Mouse (Mus musculus) kidney, embryonic 16.5 days (tissue): Measurements from ENCODE around the gene Ms4a10. TPM values are rescaled to one million over a fixed set of nuclear protein-coding genes. Genes with fewer than 3 reads are reported as not detected.

Source experiments
- ATAC-seq: fragments of 200-750 bp; cut with Nextera tagmentation; 2 replicates; pipeline ENCODE4 v1.8.0; 2017; ENCODE audit warnings: moderate TSS enrichment; ENCODE audit not compliant: low FRiP score, low TSS enrichment
- H3K27ac ChIP-seq: fragments of 300-500 bp; sonication (generic); 2 replicates; pipeline ENCODE4 v1.5.1; 2014; ENCODE audit warnings: low read length
- H3K27me3 ChIP-seq: fragments of 300-500 bp; sonication (generic); 2 replicates; pipeline ENCODE4 v1.6.1; 2014; ENCODE audit warnings: low read length, control low read depth, mixed read lengths; ENCODE audit not compliant: insufficient read depth
- H3K36me3 ChIP-seq: fragments of 300-500 bp; sonication (generic); 2 replicates; pipeline ENCODE4 v1.6.1; 2014; ENCODE audit warnings: low read length, control low read depth, mixed read lengths; ENCODE audit not compliant: insufficient read depth
- H3K4me1 ChIP-seq: fragments of 300-500 bp; sonication (generic); 2 replicates; pipeline ENCODE4 v1.6.1; 2014; ENCODE audit warnings: low read length, control low read depth, mixed read lengths; ENCODE audit not compliant: insufficient read depth
- H3K4me2 ChIP-seq: fragments of 300-500 bp; sonication (generic); replicated peaks from 2 replicates; pipeline ENCODE4 v1.6.1; 2014; ENCODE audit warnings: low read depth, low read length
- H3K4me3 ChIP-seq: fragments of 300-500 bp; sonication (generic); 2 replicates; pipeline ENCODE4 v1.5.1; 2014; ENCODE audit warnings: mild to moderate bottlenecking, low read length
- H3K9ac ChIP-seq: fragments of 300-500 bp; sonication (generic); replicated peaks from 2 replicates; pipeline ENCODE4 v1.6.1; 2014; ENCODE audit warnings: low read length
- H3K9me3 ChIP-seq: fragments of 300-500 bp; sonication (generic); 2 replicates; pipeline ENCODE4 v1.6.1; 2016; ENCODE audit warnings: low read length, control low read depth
- whole genome bisulfite sequencing: fragments of 180-500 bp; shearing (Covaris S2); extraction: QIAGEN DNeasy Blood & Tissue Kit; methylation state at CpG from one replicate; pipeline ENCODE4 v1.1.7; 2014; 5-methylcytosine and 5-hydroxymethylcytosine counted together
- polyA plus RNA-seq: library from polyadenylated mRNA; unstranded; fragments of >200 nt; fragmentation: Nextera tagmentation; extraction: Ambion mirVana; gene quantifications from 2 replicates; pipeline ENCODE4 v1.2.1, GENCODE M21; 2015

The Ms4a10 gene
- polyA plus RNA-seq, 1 experiment from 2014 or later: not detected

GRCm38 (mm10) chr19:10985889-10986288 lies 11.4 kb upstream of the Ms4a10 start:
- Histone ChIP-seq H3K4me2 (no peak overlapping the region), H3K27ac (no peak overlapping the region), H3K36me3 (no peaks in the 10 kb centered on the region), H3K9ac (no peak overlapping the region), H3K4me3 (no peak overlapping the region), H3K27me3 (no peaks in the 10 kb centered on the region), H3K9me3 (no peaks in the 10 kb centered on the region), H3K4me1 (no peaks in the 10 kb centered on the region)
- 88% methylated on average over 4 of the region's 4 CpGs for WGBS
- no peak for ATAC-seq

GRCm38 (mm10) chr19:10984551-10984950 lies 10.1 kb upstream of the Ms4a10 start:
- H3K36me3 ChIP-seq: no peaks in the 10 kb centered on the region
- no peak for ATAC-seq
- H3K9ac ChIP-seq: no peak overlapping the region
- H3K9me3 ChIP-seq: no peaks in the 10 kb centered on the region
- no peaks in the 10 kb centered on the region for H3K27me3 ChIP-seq
- no peak overlapping the region for H3K4me2 ChIP-seq
- no peak overlapping the region for H3K4me3 ChIP-seq
- no peak overlapping the region for H3K27ac ChIP-seq
- WGBS: 76% methylated on average over 13 of the region's 13 CpGs
- peaks cover 3% of the 10 kb centered on the region for H3K4me1 ChIP-seq

- Histone ChIP-seq H3K36me3 (no peaks in the 10 kb centered on the region), H3K9ac (no peak overlapping the region), H3K4me3 (no peak overlapping the region), H3K4me1 (peaks cover 6% of the 10 kb centered on the region), H3K9me3 (no peaks in the 10 kb centered on the region), H3K27me3 (no peaks in the 10 kb centered on the region), H3K27ac (no peak overlapping the region), H3K4me2 (peak overlapping the region; percentile 28)
- no peak for ATAC-seq
- WGBS: 26% methylated on average over 14 of the region's 14 CpGs
Measured at GRCm38 (mm10) chr19:10983146-10983545, 8.7 kb upstream of the Ms4a10 start.

- Histone ChIP-seq H3K4me1 (peaks cover 6% of the 10 kb centered on the region), H3K9me3 (no peaks in the 10 kb centered on the region), H3K4me3 (no peak overlapping the region), H3K36me3 (no peaks in the 10 kb centered on the region), H3K9ac (no peak overlapping the region), H3K4me2 (no peak overlapping the region), H3K27me3 (no peaks in the 10 kb centered on the region), H3K27ac (no peak overlapping the region)
- 86% methylated on average over 5 of the region's 5 CpGs for whole genome bisulfite sequencing
- ATAC-seq: 0 out of 2 replicates have a peak, but pooled peaks have one; percentile 10
Measured at GRCm38 (mm10) chr19:10980210-10980609, 5.7 kb upstream of the Ms4a10 start.

GRCm38 (mm10) chr19:10979184-10980168 lies 5.0 kb upstream of the Ms4a10 start:
- WGBS: 15% methylated on average over 18 of the region's 18 CpGs
- Histone ChIP-seq H3K27me3 (no peaks in the 10 kb centered on the region), H3K9ac (0 out of 2 replicates have a peak overlapping the region, but pooled peaks have one; percentile 15), H3K9me3 (no peaks in the 10 kb centered on the region), H3K4me3 (no peak overlapping the region), H3K4me2 (peak overlapping the region; percentile 18; the same call in 1 of the 2 replicates), H3K4me1 (peaks cover 8% of the 10 kb centered on the region), H3K36me3 (no peaks in the 10 kb centered on the region), H3K27ac (no peak overlapping the region)
- ATAC-seq: peak; percentile 40

- no peak for ATAC-seq
- 43% methylated on average over 4 of the region's 4 CpGs for WGBS
- no peak overlapping the region for H3K4me2 ChIP-seq
- peaks cover 18% of the 10 kb centered on the region for H3K4me1 ChIP-seq
- H3K9ac ChIP-seq: no peak overlapping the region
- no peaks in the 10 kb centered on the region for H3K36me3 ChIP-seq
- no peaks in the 10 kb centered on the region; the same call in 1 of the 2 replicates for H3K9me3 ChIP-seq
- no peak overlapping the region for H3K27ac ChIP-seq
- no peaks in the 10 kb centered on the region for H3K27me3 ChIP-seq
- no peak overlapping the region for H3K4me3 ChIP-seq
Measured at GRCm38 (mm10) chr19:10976318-10976717, 1.8 kb upstream of the Ms4a10 start.

GRCm38 (mm10) chr19:10975187-10975586 lies 717 bp upstream of the Ms4a10 start:
- no peak overlapping the region for H3K4me3 ChIP-seq
- no peaks in the 10 kb centered on the region for H3K36me3 ChIP-seq
- H3K4me2 ChIP-seq: no peak overlapping the region
- H3K4me1 ChIP-seq: peaks cover 18% of the 10 kb centered on the region
- no peak overlapping the region for H3K9ac ChIP-seq
- H3K27ac ChIP-seq: no peak overlapping the region
- no peak for ATAC-seq
- H3K9me3 ChIP-seq: peaks cover 6% of the 10 kb centered on the region; the same call in 1 of the 2 replicates
- 74% methylated on average over 2 of the region's 2 CpGs for WGBS
- H3K27me3 ChIP-seq: no peaks in the 10 kb centered on the region

- 13% methylated on average over 2 of the region's 2 CpGs for WGBS
- no peak overlapping the region for H3K27ac ChIP-seq
- peaks cover 12% of the 10 kb centered on the region for H3K4me1 ChIP-seq
- H3K36me3 ChIP-seq: no peaks in the 10 kb centered on the region
- H3K4me3 ChIP-seq: no peak overlapping the region
- H3K4me2 ChIP-seq: no peak overlapping the region
- H3K9me3 ChIP-seq: peaks cover 6% of the 10 kb centered on the region; the same call in 1 of the 2 replicates
- ATAC-seq: peak; percentile 78
- H3K9ac ChIP-seq: no peak overlapping the region
- H3K27me3 ChIP-seq: no peaks in the 10 kb centered on the region
Measured at GRCm38 (mm10) chr19:10973187-10973586, 1.3 kb downstream of the Ms4a10 start.

GRCm38 (mm10) chr19:10972660-10973059 lies 1.8 kb downstream of the Ms4a10 start:
- no peak for ATAC-seq
- Histone ChIP-seq H3K36me3 (no peaks in the 10 kb centered on the region), H3K4me2 (no peak overlapping the region), H3K27ac (no peak overlapping the region), H3K9ac (no peak overlapping the region), H3K4me3 (no peak overlapping the region), H3K27me3 (no peaks in the 10 kb centered on the region), H3K9me3 (peaks cover 6% of the 10 kb centered on the region; the same call in 1 of the 2 replicates), H3K4me1 (peaks cover 12% of the 10 kb centered on the region)
- WGBS: 78% methylated on average over 3 of the region's 3 CpGs

- Histone ChIP-seq H3K27ac (no peak overlapping the region), H3K9ac (no peak overlapping the region), H3K4me2 (no peak overlapping the region), H3K27me3 (no peaks in the 10 kb centered on the region), H3K9me3 (peaks cover 6% of the 10 kb centered on the region; the same call in 1 of the 2 replicates), H3K4me1 (peaks cover 12% of the 10 kb centered on the region), H3K4me3 (no peak overlapping the region), H3K36me3 (no peaks in the 10 kb centered on the region)
- 65% methylated on average over 3 of the region's 3 CpGs for WGBS
- no peak for ATAC-seq
Measured at GRCm38 (mm10) chr19:10970457-10970856, 4.0 kb downstream of the Ms4a10 start.
